Mouse (Mus musculus) activated CD4-positive, CD25-positive, alpha-beta regulatory T cell, adult 4 months (primary cell): Measurements from ENCODE around the gene Polh. TPM values are rescaled to one million over a fixed set of nuclear protein-coding genes. Genes with fewer than 3 reads are reported as not detected.

Source experiments
- ATAC-seq: one replicate; pipeline ENCODE4 v1.8.0; 2017
- polyA plus RNA-seq, 2 experiments: library from polyadenylated mRNA; unstranded; fragments of 100-300 nt; shearing (Covaris generic); gene quantifications; one replicate each; pipeline ENCODE4 v1.2.1; 2017

Polh gene
- polyA plus RNA-seq, 2 experiments from 2014 or later, result 8.3 to 10.0 TPM

DNA sequence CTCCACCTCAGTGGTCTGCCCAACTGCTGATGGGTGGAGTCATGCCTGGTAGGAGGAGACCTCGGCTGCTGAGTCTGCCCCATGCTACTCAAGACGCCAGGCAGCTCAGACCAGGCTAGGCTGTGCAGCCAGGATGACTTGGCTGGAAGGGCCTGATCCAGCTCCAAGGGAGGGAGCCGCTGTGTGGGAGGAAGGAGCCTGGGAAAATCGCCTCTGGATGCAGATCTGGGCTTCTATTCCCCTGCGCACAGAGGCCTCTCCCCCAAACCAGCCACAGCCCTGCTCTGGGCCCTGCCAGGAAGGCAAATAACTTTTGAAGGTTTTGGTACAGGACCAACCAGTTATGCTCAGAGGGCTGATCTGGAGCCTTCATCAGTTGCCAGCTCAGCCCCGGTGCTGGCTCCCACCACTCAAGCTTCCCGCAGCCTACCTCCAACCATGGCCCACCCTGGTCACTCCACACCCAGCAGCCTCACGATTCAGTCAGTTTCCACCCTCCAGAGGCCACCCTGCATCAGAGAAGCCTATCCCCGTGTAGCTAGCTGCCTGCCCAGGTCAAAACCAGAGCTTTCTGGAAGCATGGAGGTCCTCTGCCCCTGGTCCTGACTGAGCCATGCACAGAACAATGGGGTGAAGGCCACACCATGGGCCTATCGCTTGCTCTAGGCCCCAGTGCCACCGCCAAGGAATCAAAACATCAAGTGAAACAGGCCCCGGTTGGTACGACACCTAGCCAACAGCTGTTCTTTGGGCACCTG, 72.5 kb downstream of the Polh start:
- no peak for ATAC-seq

DNA sequence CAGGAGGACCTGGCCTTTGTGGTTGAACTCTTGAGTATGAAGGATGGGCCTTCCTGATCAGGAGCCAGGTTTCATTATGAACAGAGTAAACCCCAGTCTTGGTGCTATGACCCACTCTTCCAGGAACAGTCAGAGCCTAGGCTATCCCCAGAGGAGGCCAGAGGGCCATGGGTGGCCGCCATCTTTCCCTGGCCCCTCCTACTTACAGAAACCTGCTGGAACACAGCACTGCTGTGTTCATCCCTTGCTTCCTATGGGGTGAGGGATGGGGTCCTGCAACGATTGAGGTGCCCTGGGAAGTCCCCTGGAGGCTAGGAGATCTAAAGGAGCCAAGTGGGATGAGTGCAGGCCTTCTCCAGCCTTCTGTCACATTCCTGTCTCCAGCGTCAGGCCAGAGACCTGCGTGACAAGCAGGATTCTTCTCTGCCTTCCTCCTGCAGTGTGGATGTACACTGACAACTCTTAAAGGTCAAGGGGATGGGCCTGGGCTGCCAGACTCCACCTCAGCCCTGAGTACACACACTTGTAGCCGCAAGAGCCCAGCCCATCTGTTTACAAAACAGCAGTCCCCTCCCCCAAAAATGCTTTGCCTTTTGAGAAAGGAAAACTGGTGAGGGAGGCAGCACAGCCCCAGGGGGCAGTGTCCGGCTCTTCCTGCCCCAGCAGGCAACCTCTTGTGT, 74.5 kb downstream of the Polh start:
- ATAC-seq, result no peak

DNA sequence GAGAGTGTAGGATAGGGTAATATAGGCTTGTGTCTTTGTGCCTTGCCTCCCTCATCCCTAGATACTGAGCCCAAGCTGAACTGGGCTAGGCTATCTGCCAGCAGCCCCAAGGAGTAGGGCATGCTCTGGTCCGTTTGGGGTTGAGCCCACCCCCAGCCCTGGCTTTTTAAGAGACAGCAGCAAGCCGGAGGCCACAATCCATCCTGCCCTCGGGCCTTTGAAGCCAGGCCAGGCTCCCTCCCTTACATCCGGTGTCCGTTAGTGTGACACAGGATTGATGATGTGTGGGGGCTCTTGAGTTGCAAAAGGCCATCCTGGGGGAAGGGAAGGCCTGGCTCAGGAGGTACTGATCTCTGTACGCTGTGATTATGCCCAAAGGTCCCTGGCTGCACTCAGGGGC, 75.8 kb downstream of the Polh start:
- ATAC-seq, result no peak

DNA sequence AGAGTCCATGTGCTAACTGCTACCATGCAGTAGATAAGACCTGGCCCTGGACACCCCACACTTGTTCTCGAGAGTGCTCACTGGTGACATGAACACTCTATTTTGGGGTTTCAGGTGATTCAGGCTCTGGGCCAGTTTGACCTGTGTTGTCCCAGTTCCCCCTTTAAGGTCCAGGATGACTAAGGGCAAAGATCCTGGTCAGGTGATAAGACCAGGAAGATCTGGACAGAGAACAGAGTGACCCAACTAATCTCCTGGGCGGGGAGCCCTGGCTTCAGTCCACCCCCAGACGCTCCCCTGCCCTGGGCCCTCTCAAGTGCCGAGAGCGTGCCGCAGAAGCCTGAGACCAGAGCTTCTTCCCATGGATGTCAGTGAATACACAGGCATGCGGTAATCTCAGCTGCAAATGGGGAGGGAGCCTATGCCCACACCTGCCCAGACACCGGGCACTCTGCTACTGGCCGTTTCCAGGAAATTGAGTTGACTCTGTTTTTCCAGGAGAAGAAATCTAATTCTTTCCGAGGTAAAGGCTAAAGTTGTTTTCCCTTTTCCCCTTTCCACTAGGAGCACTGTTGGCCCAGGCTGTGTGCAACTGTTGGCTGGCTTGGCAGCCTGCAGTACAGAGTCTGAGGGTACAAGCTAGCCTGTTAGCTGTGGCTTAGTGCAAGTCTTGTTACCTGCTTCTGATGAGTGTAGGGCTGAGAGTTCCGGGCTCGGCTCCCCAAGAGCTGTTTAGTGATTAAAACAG, 78.3 kb downstream of the Polh start:
- ATAC-seq, result no peak

DNA sequence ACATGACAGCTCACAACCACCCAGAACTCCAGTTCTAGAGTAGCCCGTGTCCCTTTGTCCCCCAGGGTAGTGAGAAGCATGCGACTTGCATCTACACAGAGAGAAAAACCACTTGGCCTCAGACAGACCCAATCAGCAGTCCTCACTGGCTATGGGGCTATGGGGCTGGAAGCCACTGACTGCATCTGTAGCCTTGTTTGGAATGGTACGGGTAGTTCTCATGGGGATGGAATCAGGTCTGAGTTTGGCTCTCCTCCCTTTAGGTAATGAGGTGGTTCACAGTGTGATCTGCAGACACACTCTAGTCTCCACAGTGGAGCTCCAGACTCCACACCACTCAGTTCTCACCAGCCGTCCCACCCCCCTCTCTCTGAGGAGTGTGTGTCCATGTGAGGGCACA, 79.2 kb downstream of the Polh start:
- no peak for ATAC-seq

DNA sequence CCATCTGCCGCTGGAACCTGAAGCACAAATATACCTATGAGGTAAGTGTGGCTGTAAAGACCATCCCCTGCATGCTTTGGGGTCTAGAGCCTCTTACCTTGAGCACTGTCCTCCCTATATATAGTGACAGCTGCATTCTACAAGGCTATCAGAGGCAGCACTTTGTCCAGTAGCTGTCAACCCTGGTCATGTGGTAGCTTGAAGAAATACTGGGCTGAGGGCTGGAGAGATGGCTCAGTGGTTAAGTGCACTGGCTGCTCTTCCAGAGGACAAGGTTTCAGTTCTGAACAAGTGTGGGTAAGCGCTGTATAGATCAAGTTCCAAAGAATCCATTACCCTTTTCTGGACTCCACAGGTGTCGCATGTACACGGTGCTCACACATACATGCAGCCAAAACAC, 79.7 kb downstream of the Polh start:
- ATAC-seq, result no peak

Other genes starting within 250 kb of the Polh start
- gene Vegfa, start 170.3 kb downstream of the Polh start, polyA plus RNA-seq, result not detected
- 100 to 1,000 TPM; 101 to 132 TPM for gene Mrps18a, start 91.7 kb downstream of the Polh start, polyA plus RNA-seq
- gene Rsph9, start 58.4 kb downstream of the Polh start, polyA plus RNA-seq, result 1 to 10 TPM; 1.5 TPM
- gene Mad2l1bp, start 49.1 kb downstream of the Polh start, polyA plus RNA-seq, result 10 to 100 TPM; 59.6 to 59.9 TPM
- gene Gtpbp2, start 41.6 kb downstream of the Polh start, polyA plus RNA-seq, result 10 to 100 TPM; 39.6 to 55.7 TPM
- gene Xpo5, start 137 bp upstream of the Polh start, polyA plus RNA-seq, result 10 to 100 TPM; 21.3 to 29.8 TPM
- 100 to 1,000 TPM in 1 of 2 experiments, 10 to 100 TPM in 1; 86.1 to 118 TPM for gene Polr1c, start 45.4 kb upstream of the Polh start, polyA plus RNA-seq
- gene Yipf3, start 45.4 kb upstream of the Polh start, polyA plus RNA-seq, result 10 to 100 TPM; 56.0 to 56.2 TPM
- gene Lrrc73, start 50.9 kb upstream of the Polh start, polyA plus RNA-seq, result under 1 TPM in 1 of 2 experiments, not detected in 1; 0.42 TPM
- 10 to 100 TPM; 22.5 to 24.1 TPM for gene Tjap1, start 80.4 kb upstream of the Polh start, polyA plus RNA-seq
- gene Dlk2, start 94.8 kb upstream of the Polh start, polyA plus RNA-seq, result not detected
- 1 to 10 TPM; 2.4 to 4.3 TPM for gene Abcc10, start 125.7 kb upstream of the Polh start, polyA plus RNA-seq
- gene Zfp318, start 181.1 kb upstream of the Polh start, polyA plus RNA-seq, result 1 to 10 TPM; 5.4 TPM
- gene Crip3, start 226.3 kb upstream of the Polh start, polyA plus RNA-seq, result not detected
- gene Slc22a7, start 235.8 kb upstream of the Polh start, polyA plus RNA-seq, result not detected